Mouse (Mus musculus) Patski (cell line): ENCODE measurements around the gene Nfkbib. TPM values are rescaled to one million over a fixed set of nuclear protein-coding genes. Genes with fewer than 3 reads are reported as not detected.

Experiments used
- ATAC-seq: fragments of 100-300 bp; one replicate; pipeline ENCODE4 v1.8.0; 2021
- CTCF ChIA-PET: fragments of 350-600 bp; sonication (Branson Sonifier 250); formaldehyde crosslinking; loops from one replicate; lab custom pipeline; 2022; ENCODE audit warnings: inconsistent platforms; lab: Charles Lee
- POLR2A ChIA-PET: fragments of 350-600 bp; sonication (Branson Sonifier 250); formaldehyde crosslinking; loops from one replicate; lab custom pipeline; 2022; ENCODE audit warnings: antibody characterized with exemption, inconsistent platforms; lab: Charles Lee
- DNase-seq: peaks from one replicate; pipeline ENCODE4 v3.0.0-alpha.2; 2011; ENCODE audit warnings: low read depth, low spot score
- H3K27me3 ChIP-seq: fragments of 371-371 bp; one replicate; pipeline ENCODE4 v1.5.1; 2021
- CTCF ChIP-seq: fragments of 100-300 bp; IDR thresholded peaks from one replicate; pipeline ENCODE4 v1.5.1; 2021
- in situ Hi-C: fragments of 300-500 bp; cut with MboI; formaldehyde crosslinking; loops from 3 replicates; pipeline ENCODE4 v1.11.1; 2018; ENCODE audit warnings: low pct_unique_long_range_greater_than_20kb, mixed read lengths
- polyA plus RNA-seq: library from polyadenylated mRNA; unstranded; gene quantifications from one replicate; pipeline ENCODE4 v1.2.3, GENCODE M21; 2021

Nfkbib gene
- polyA plus RNA-seq: 37.2 TPM

DNA sequence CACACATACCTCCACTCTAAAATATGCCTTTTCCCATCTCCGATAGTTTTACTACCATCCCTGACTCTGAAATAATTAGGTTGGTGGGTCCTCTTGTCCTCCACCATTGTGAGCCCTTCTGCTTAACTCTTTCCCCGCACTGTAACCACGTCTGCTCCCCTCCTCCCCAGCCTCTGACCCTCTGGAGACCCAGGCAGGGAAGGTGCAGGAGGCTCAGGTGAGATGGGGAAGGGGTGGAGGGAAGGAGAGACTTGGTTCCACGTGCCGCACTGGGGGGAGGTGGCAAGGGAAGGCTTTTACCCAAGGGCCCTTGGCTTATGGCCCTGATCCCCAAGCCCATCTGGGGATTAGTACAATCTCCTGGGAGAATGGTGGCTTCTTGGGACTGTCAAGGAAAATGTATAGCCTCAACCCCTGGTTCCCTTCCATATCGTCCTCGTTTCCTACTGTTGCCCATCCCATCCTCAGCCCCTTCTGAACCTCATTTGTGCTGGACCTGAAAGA is at the start of gene Nfkbib:
Nfkbib (minus strand) TSS at position 51 of the 504 bp plus-strand sequence.
- in situ Hi-C loops: no loop called here

DNA sequence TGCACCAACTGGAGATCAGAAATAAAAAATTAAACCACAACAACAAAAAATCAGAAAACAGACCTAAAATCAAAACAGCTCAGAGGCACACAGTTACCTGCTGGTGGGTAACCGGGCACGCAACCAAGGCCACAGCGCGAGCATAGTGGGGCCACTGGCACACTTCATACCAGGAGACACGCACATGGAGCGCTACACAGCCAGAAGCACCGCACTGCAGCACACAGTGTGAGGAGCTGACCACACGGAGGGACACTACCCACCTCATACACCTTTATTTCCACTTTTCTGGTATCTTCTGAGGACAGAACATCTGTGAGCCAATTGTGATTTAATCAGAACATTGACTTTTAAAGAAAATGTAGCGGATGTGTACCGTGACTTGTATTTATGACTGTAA is 49.6 kb upstream of the Nfkbib start:
- TF ChIP-seq CTCF: no peak
- in situ Hi-C loops: no loop called here
- ChIA-PET POLR2A (interaction anchor here (0.6 to 1.2 kb wide), 2 partner anchors 9 to 136 kb away, joined by 3 to 5 read pairs; partner anchors contain the start of gene Hnrnpl), CTCF (no interaction called here)
- DNase-seq: no peak
- no peak for ATAC-seq
- no peaks in the 10 kb centered on the region for H3K27me3 ChIP-seq

More for the DNA sequence above, at the start of gene Nfkbib:
- ChIA-PET CTCF (no interaction called here), POLR2A (no interaction called here)
- no peak for TF ChIP-seq CTCF
- DNase-seq (no peak), ATAC-seq (no peak)
- H3K27me3 ChIP-seq: no peaks in the 10 kb centered on the region

DNA sequence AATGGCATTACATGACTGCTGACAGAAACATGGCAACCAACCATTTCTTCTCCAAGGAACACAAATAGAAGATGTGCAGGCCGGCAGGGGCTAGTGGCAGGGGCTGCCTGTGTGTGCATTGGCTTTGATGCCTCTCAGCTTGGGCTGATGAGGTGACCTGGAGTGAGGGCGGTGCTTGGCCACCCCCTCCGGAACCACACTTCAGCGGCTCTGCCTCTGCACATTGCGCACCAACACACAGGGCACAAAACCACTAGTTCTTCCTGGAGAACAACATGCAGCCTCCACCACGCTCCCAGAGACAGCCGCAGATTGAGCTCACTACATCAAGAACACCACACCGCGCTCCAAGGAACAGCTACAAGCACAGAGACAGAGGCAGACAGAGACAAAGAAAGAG is 48.9 kb upstream of the Nfkbib start:
- no peak for TF ChIP-seq CTCF
- ChIA-PET POLR2A (interaction anchor here (0.6 kb wide), 2 partner anchors 137 to 168 kb away, joined by 3 to 4 read pairs; no protein-coding TSS in a partner anchor), CTCF (no interaction called here)
- DNase-seq: no peak
- no peaks in the 10 kb centered on the region for H3K27me3 ChIP-seq
- ATAC-seq: no peak
- in situ Hi-C loops: no loop called here

DNA sequence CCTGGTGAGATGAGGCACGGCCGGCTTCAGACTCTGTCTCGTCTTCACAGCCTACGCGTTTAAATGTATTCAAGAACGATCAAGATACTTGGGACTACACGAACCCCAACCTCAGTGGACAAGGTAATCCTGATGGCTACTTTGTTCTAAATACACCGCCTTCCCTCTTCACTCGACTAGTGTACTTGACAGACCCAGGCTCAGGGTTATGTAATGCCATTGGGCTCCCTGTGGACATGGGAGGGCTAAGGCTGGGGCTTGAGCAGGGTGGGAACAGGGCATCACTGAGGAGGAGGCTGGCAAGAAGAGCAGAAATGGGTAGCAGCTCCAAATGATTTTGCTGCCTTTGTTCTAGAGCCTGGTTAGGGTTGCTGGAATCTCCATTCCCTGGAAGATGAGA is 47.9 kb upstream of the Nfkbib start:
- CTCF ChIA-PET: no interaction called here

DNA sequence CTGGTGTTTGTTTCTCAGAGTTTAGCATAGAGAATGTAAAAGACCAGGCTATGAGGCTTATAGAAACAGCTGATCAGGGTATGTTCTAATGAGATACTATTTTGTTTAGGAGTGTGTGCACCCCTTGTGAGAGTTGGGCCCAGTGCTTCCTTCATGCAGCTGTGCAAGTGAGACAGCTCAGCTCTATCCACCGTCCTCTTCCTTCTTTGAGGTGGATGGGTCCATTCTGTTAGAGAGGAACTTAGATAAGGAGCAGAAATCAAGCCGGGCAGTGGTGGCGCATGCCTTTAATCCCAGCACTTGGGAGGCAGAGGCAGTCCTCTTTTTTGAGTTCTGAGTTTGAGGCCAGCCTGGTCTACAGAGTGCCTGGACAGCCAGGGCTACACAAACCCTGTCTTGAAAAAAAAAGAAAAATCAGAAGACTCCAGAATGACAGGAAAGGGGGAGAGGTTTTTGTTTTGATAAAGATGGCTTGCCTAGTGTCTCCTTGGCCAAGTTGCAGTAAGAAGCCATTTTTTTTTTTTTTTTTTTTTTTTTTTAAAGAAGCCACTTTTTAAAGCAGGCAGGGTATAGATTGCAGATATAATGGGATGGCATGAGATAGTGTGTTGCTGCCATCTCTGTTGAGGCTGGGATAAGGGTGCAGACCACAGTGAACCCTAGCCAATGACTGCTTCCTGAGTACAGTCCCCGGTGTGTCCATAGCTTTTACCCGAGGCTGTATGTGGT is 47.2 kb upstream of the Nfkbib start:
- no peak for DNase-seq
- in situ Hi-C loops: no loop called here
- no peak for ATAC-seq
- no peak for TF ChIP-seq CTCF
- no peaks in the 10 kb centered on the region for H3K27me3 ChIP-seq
- POLR2A ChIA-PET: no interaction called here
- CTCF ChIA-PET: no interaction called here

More for the DNA sequence above, 47.9 kb upstream of the Nfkbib start:
- POLR2A ChIA-PET: no interaction called here
- no peak for DNase-seq
- in situ Hi-C loops: no loop called here
- TF ChIP-seq CTCF: no peak
- no peak for ATAC-seq
- no peaks in the 10 kb centered on the region for H3K27me3 ChIP-seq

DNA sequence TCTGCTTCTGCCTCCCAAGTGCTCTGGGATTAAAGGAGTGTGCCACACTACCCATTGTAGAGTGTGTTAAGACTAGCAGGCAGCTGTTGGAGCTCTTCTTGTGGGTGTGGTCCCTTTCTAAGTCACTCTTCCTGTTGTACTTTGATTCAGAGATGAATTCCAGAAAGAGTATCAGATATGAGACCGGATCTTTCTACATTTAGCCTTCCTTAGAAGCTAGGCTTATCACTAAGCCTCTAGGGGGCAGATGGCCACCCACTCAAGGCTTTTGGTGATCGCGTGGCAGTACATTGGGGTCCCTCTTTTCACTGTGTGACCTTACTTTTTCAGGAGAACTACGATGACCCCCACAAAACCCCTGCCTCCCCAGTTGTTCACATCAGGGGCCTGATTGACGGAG is 45.6 kb upstream of the Nfkbib start:
- ATAC-seq (no peak), DNase-seq (no peak)
- in situ Hi-C loops: no loop called here
- CTCF ChIA-PET: interaction anchor here (0.8 to 1.1 kb wide), 3 partner anchors 11 to 33 kb away, joined by 3 read pairs; no protein-coding TSS in a partner anchor
- H3K27me3 ChIP-seq: no peaks in the 10 kb centered on the region
- POLR2A ChIA-PET: interaction anchor here (0.9 to 4.0 kb wide), 3 partner anchors 7 to 47 kb away, joined by 3 to 22 read pairs (median 8); partner anchors contain the start of gene Sirt2
- no peak for TF ChIP-seq CTCF

DNA sequence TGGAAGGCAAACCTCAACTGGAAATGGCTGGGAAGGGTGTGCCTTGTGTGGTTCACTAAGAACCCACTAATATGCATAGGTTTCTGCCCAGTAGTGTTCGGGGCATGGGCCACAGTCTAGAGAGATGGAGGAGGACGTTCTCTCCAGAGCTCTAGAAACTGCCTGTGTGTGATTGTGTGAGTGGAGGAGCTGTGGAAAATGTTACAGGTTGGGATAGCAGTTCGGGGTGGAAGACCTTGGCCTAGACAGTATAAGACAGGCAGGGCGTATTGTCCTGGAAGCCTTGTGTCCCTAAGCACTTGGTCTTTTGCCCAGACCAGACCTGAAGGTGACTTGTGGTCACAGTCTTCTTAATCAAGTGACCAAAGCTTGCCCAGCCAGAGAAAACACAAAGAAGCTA is 45.1 kb upstream of the Nfkbib start:
- no peaks in the 10 kb centered on the region for H3K27me3 ChIP-seq
- ATAC-seq (no peak), DNase-seq (no peak)
- in situ Hi-C loops: no loop called here
- ChIA-PET CTCF (interaction anchor here (0.8 to 1.5 kb wide), 4 partner anchors 10 to 55 kb away, joined by 3 read pairs; no protein-coding TSS in a partner anchor), POLR2A (interaction anchor here (0.9 to 4.0 kb wide), 4 partner anchors 8 to 46 kb away, joined by 3 to 22 read pairs (median 6); partner anchors contain the start of gene Sirt2)
- no peak for TF ChIP-seq CTCF

DNA sequence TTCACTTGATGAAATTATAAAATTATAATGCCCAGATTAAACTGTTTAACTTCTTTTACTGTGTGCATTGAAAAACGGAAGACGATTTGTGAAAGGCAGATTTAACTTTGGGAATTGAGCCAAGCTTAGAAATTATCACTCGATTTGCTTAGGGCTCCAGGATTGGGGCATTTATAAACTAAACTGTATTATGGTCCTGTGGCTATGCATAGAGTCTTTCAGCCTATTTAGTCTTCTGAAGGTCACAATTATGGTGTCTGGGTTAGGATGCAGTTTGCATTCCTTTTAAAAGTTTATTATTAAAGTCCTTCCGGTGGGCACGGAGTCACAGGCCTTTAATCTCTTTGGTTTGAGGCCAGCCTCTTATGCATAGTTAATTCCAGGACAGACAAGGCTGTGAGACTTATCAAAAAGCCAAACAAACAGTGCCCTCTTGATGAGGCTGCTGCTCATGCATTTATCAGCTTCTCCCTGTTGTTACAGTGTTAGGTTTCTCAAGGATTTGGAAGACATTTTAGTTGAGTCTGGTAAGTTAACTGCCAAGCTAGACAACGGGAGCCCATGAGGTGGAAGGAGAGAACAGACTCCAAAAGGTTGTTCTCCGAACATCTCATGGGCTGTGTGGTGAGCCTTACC is 44.4 kb upstream of the Nfkbib start:
- no peak for ATAC-seq
- ChIA-PET CTCF (interaction anchor here (0.8 to 1.5 kb wide), 3 partner anchors 9 to 55 kb away, joined by 3 read pairs; no protein-coding TSS in a partner anchor), POLR2A (interaction anchor here (0.6 to 4.0 kb wide), 7 partner anchors 9 to 55 kb away, joined by 3 to 22 read pairs (median 5); no protein-coding TSS in a partner anchor)
- TF ChIP-seq CTCF: no peak
- no peak for DNase-seq
- in situ Hi-C loops: no loop called here
- no peaks in the 10 kb centered on the region for H3K27me3 ChIP-seq

DNA sequence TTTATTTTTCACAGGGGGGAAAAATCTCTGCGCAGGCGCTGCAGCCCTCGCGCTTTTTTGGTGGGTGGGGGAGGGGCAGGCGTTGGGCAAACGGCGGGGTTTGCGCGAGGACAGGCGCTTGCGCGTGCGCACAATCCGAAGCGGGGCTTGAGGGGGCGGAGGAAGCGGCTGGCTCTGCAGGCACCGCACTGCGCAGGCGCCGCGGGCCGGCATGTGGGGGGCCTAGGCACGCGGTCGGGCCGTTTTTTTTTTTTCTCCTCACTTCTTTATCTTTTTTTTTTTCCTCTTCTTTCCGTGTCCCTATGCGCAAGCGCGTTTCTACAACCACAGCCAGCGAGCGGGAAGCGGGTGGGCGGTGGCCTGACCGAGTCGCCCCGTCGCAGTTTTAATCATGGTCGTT is 43.9 kb upstream of the Nfkbib start:
- ATAC-seq (no peak), DNase-seq (no peak)
- in situ Hi-C loops: no loop called here
- no peak for TF ChIP-seq CTCF
- ChIA-PET POLR2A (interaction anchor here (0.6 to 4.0 kb wide), 10 partner anchors 9 to 357 kb away, joined by 3 to 22 read pairs (median 5); no protein-coding TSS in a partner anchor), CTCF (interaction anchor here (1.5 kb wide), 1 partner anchor 56 kb away, joined by 3 read pairs; no protein-coding TSS in a partner anchor)
- no peaks in the 10 kb centered on the region for H3K27me3 ChIP-seq
